Mouse (Mus musculus) skeletal muscle tissue, postnatal 0 days (tissue): ENCODE results near the gene Pnliprp2. TPM values are rescaled to one million over a fixed set of nuclear protein-coding genes. Genes with fewer than 3 reads are reported as not detected.

Experiments used
- polyA plus RNA-seq: library from polyadenylated mRNA; unstranded; fragments of >200 nt; fragmentation: Nextera tagmentation; extraction: Ambion mirVana; gene quantifications from 2 replicates; pipeline ENCODE4 v1.2.1, GENCODE M21; 2015

The Pnliprp2 gene
- not detected in 2 replicates for polyA plus RNA-seq

GRCm38 (mm10) chr19:58759423-58759822, at the start of gene Pnliprp2:
Gene Pnliprp2 (plus strand): TSS chr19:58759719.

GRCm38 (mm10) chr19:58728445-58729031, 31.0 kb upstream of the Pnliprp2 start, which contains the start of gene Pnliprp1:
Gene Pnliprp1 (plus strand): TSS chr19:58728887.

GRCm38 (mm10) chr19:58794284-58794683, 34.8 kb downstream of the Pnliprp2 start, which contains the start of gene 1700019N19Rik:
Gene 1700019N19Rik (minus strand): TSS chr19:58794461.

Other genes starting within 250 kb of the Pnliprp2 start
- gene Ccdc172, start 247.7 kb upstream of the Pnliprp2 start, polyA plus RNA-seq: not detected in 2 replicates
- gene Pnlip, start 107.2 kb upstream of the Pnliprp2 start, polyA plus RNA-seq: 0.13 and 0.34 TPM in 2 replicates
- gene Pnliprp1, start 30.8 kb upstream of the Pnliprp2 start, polyA plus RNA-seq: not detected in 2 replicates
- not detected in 2 replicates for gene 1700019N19Rik, start 34.7 kb downstream of the Pnliprp2 start, polyA plus RNA-seq
- not detected in 2 replicates for gene Eno4, start 183.7 kb downstream of the Pnliprp2 start, polyA plus RNA-seq
- 3.3 and 4.4 TPM in 2 replicates for gene Hspa12a, start 183.9 kb downstream of the Pnliprp2 start, polyA plus RNA-seq